Mouse (Mus musculus): ENCODE measurements around the gene Dolk.

Gene Dolk

DNA sequence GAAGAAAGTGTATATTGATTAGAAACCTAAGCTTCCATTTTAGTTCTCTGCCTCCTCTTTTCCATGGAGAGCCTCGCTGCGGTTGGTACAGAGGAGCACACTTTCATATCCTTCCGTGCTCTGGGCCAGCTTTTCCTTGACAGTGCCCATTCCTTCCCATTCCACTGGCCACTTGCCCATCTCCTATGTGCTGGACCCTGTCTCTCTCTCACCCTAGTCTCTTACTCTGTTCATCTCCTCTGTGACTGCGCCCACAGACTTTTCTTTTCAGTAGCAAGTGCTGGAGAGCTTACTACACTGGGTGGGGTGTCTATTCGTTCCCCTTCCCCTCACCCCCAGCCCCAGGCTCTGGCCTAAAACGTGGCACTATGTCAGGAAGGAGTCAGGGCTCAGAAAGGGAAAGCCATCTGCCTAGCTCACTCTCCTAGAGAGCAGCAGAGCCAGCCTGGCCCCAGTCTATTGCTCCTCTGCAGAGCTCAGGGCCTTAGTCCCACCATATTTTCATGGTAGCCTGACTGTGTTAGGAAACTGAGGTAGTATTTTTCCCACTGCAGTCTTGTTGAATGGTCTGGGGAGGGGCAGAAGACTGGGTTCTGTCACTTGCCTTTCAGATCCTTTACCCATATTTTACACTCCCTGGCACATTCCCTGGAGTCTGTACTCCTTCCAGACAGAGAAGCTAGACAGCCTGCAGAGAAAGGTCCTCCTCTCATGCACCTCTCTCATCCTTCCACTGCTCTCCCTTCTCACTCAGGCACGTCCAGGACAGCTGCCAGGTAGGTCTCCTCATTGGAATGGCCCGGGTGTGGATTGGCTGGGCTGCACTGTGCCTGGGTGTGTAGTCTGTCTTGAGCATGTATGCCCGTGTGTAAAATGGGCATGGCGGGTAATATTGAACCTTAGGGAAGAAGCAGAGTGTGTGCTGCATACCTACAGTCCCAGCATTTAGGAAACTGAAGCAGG, 35.7 kb downstream of the Dolk start:
- no peak for DNase-seq (ENCODE audit: low spot score)

DNA sequence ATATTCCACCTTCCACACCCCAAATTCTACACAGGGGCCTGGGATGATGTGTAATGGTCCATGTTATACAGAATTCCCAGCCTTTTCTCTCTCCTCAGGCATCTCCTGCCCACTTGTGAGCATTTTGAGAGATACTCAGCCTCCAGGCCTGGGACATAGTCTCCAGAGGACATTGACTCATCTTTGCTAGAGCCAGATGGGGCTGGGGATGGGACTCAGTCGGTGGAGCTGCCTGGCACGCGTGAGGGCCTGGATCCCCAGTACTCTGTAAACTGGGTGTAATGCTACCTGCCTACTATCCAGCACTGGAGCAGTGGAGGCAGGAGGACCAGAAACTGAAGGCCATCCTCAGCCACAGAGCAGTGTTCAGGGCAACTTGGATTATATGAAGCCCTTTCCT, 37.0 kb downstream of the Dolk start:
- DNase-seq (ENCODE audit: low spot score) = no peak

DNA sequence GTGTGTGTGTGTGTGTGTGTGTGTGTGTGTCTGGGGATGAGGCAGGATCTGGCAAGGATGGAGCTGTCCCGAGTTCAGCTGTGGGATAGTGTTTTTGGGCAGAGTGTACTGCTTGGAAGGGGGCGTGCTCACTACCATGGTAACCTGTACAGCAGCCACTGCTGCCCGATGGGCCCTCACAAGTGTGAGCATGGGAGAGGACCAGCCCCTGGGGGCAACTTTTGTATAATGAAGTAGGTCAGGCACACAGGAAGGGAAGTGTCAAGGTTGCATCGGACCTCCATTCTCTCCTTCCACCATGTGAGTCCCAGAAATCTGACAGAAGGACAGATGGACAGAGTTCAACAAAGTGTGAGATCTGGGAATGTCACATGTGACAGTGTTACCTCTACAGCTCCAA, 38.5 kb downstream of the Dolk start:
- DNase-seq (ENCODE audit: low spot score) = no peak

DNA sequence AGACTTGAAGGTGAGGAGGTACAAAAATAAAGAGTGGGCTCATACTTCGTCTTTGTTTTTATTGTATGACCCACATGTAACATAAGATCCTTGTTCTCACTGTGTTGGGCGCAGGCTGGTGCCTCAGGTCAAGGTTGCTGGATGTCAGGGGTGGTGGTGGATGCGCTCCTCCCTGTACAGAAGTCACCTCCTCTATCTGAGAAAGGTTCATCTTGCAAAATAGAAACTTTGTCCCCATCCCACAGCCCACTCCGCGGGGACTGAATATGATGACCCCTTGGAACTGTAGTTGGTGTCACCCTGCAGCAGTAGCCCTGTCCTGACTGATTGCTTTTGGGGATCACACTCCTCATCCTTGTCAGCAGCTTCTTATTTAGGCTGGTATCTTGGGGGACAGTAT, 39.1 kb downstream of the Dolk start:
- DNase-seq (ENCODE audit: low spot score) = no peak

- DNase-seq (ENCODE audit: low spot score) = no peak
Measured at GRCm38 (mm10) chr2:30244595-30245178, 41.4 kb downstream of the Dolk start.

DNA sequence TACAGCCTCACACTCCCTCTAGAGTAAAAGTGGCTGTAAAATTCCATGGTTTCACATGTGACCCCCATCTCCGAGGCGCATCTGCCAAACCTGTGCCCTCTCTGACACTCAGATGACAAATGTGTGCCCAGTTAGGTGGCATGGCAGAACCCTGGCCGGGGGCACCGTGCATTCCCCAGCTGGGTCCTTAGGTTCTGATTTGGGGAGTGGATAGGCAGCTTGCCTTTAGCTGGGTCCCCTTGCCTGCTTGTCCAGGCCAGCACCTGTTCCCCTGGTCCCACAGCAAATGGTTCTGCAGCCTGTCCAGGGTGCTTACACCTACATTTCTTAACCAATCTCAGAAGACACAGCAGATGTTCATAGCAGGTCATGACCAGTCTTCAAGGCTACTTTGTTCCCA, 42.7 kb downstream of the Dolk start:
- no peak for DNase-seq (ENCODE audit: low spot score)

DNA sequence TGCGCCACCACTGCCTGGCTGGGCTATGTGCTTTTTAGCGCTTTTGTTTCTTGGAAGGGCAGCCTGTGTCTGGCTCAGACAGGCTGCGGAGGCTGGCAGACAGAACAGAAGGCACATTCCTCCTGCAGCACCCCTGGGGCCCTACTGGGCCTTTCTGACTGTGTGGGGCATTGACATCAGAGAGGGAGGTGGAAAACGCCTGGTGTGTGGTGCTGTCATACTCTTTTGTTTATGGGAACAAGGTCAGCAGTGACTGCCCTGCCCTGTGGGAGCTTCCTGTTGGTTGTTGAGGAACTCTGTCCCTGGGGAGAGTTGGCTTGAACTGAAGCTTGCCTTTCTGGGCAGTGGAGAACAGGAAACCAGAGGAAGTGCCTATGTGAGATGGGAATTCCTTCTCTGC, 43.6 kb downstream of the Dolk start:
- DNase-seq (ENCODE audit: low spot score) = no peak

- DNase-seq (ENCODE audit: low spot score) = no peak
Measured at GRCm38 (mm10) chr2:30240267-30240666, 45.9 kb downstream of the Dolk start, which contains the start of gene Gm28035. TSS of gene Gm28035 (plus strand) at chr2:30240567.

DNA sequence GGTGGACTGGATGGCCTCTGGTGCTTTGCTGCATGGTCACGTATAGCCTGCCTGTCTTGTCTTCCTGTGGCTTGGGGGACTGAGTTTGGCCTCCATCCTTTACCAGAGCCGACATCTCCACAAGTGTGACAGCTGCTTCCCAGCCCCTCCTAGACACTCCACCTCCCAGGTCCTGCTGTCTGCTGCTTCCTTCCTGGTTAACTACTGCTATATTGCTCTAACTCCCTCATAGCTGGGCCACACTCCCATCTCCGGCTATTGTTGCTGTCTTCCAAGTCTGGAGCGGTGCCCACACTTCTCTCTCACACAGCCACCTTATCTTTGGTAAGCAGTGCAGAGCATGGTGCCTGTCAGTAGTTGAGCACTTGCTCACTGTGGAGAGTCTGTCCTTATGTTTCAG, 46.4 kb downstream of the Dolk start:
- DNase-seq (ENCODE audit: low spot score) = peak; percentile 40

- DNase-seq (ENCODE audit: low spot score) = no peak
Measured at GRCm38 (mm10) chr2:30238906-30239465, 47.1 kb downstream of the Dolk start.

GRCm38 (mm10) chr2:30237881-30238280, 48.3 kb downstream of the Dolk start:
- DNase-seq (ENCODE audit: low spot score) = no peak

DNA sequence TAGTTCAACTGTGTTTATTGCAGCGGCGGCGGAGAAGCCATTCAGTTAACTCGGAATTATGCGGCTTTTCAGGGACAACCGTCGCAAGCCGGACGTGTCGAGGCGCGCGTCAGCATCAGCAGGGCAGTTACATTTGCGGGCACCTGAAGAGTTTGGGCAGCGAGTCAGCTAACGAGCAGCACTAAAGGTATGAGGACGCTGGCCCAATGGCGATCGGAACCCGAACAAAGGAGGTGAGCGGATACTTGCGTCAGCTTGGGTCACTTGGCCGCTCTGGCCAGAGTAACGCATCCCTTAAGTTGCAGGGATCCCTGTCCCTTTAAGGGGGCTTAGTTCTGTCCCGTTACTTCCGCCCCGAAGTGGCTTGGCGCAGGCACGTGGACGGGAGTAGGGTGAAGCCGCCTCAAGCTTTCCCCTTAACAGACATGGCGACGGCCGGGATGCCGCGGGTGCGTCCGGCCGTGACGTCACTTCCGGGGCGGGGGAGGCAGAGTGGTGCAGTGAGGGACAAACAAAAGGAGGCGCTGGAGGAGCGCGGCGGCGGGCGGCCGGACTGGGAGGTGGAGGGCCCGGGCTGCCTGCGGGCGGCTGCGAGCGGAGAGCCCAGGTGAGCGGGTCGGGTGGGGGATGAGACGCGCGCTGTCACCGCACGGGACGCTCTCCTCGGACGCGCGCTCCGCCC, 48.8 kb downstream of the Dolk start, which contains the start of gene Lrrc8a:
Lrrc8a (plus strand) TSS at position 517 of the 682 bp plus-strand sequence.
- DNase-seq (ENCODE audit: low spot score) = peak; percentile 99

DNA sequence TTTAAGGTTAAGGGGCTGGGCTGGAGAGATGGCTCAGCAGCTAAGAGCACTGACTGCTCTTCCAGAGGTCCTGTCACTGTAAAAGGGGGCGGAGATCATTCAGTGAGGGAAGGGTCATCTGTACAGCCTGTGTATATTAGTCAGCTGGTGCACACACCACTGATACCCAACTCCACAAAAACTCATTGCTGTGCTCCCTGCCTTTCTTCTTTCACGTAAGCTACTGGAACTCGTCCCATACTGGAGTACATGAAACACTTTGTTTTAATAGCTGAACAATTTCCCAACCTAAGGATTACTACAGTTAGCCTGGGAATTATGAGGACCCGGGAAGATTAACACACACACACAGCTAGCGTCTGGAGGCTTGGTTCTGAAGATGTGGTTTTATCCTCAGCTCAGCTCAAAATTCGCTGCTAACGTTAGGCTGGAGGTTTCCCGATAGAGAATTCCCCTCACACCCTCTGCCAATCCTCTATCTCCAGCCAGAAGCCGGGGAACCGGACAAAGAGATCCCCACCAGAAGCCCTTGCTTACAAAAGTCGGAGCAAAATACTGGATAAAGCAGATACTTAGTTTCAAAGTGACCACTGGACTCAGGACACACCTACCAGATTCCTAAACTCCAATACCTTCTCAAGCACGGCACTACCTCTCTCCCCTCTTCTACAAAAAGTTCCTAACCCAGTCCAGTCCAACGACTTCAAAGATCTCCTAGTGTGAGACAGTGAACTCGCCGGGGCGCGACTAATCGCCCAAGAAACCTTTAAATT, 49.5 kb downstream of the Dolk start:
- DNase-seq (ENCODE audit: low spot score) = no peak

- DNase-seq (ENCODE audit: low spot score) = no peak
Measured at GRCm38 (mm10) chr2:30235593-30235992, 50.5 kb downstream of the Dolk start.

Data from spleen, adult 12 weeks (tissue).